Mouse (Mus musculus) heart, embryonic 10.5 days (tissue): ENCODE measurements at regions not wholly inside any gene's neighbourhood (a gene's known extent, or its start where the extent isn't known, plus 50 kb on each side); places are given as distances from the start of the nearest gene placed in this dataset.
"Not testable (repeated sequence)": the region's sequence is repeated elsewhere in the genome, so short reads cannot be mapped to it uniquely, and the experiment has no call there.

Experiments used
- DNase-seq: peaks from one replicate; pipeline ENCODE4 v3.0.0-alpha.2; 2017; ENCODE audit warnings: low spot score
- H3K27ac ChIP-seq: fragments of 300-500 bp; sonication (generic); 2 replicates; pipeline ENCODE4 v1.5.1; 2016; ENCODE audit warnings: mild to moderate bottlenecking
- H3K27me3 ChIP-seq: fragments of 300-500 bp; sonication (generic); 2 replicates; pipeline ENCODE4 v1.6.1; 2016; ENCODE audit warnings: mild to moderate bottlenecking; ENCODE audit not compliant: poor library complexity, insufficient read depth, severe bottlenecking
- H3K36me3 ChIP-seq: fragments of 300-500 bp; sonication (generic); 2 replicates; pipeline ENCODE4 v1.6.1; 2016; ENCODE audit warnings: mild to moderate bottlenecking, moderate library complexity
- H3K4me1 ChIP-seq: fragments of 300-500 bp; sonication (generic); 2 replicates; pipeline ENCODE4 v1.6.1; 2016; ENCODE audit warnings: mild to moderate bottlenecking
- H3K4me3 ChIP-seq: fragments of 300-500 bp; sonication (generic); 2 replicates; pipeline ENCODE4 v1.5.1; 2016; ENCODE audit warnings: mild to moderate bottlenecking, moderate library complexity
- H3K9me3 ChIP-seq: fragments of 300-500 bp; sonication (generic); 2 replicates; pipeline ENCODE4 v1.6.1; 2016; ENCODE audit warnings: mild to moderate bottlenecking, moderate library complexity
- whole genome bisulfite sequencing: fragments of 180-500 bp; shearing (Covaris S2); methylation state at CpG from one replicate; pipeline ENCODE4 v1.1.7; 2016; 5-methylcytosine and 5-hydroxymethylcytosine counted together

- no CpG with 5 or more reads among the region's 1 CpGs for whole genome bisulfite sequencing
- H3K36me3 ChIP-seq, H3K4me1 ChIP-seq, H3K27me3 ChIP-seq, DNase-seq, H3K9me3 ChIP-seq, H3K4me3 ChIP-seq, H3K27ac ChIP-seq: not testable (repeated sequence)
Observed at GRCm38 (mm10) chr14:52941747-52942146, 446.2 kb upstream of the Olfr1507 start.

- H3K9me3 ChIP-seq, H3K27ac ChIP-seq, H3K4me3 ChIP-seq, H3K36me3 ChIP-seq, H3K27me3 ChIP-seq, DNase-seq, H3K4me1 ChIP-seq: not testable (repeated sequence)
- no CpG with 5 or more reads among the region's 5 CpGs for WGBS
Observed at GRCm38 (mm10) chr14:52920138-52920537, 424.6 kb upstream of the Olfr1507 start.

GRCm38 (mm10) chr14:52913814-52914213 is 418.3 kb upstream of the Olfr1507 start:
- DNase-seq, H3K4me3 ChIP-seq, H3K27ac ChIP-seq, H3K4me1 ChIP-seq, H3K27me3 ChIP-seq, H3K36me3 ChIP-seq, H3K9me3 ChIP-seq: not testable (repeated sequence)
- WGBS: no CpG with 5 or more reads among the region's 1 CpGs

- no CpG with 5 or more reads among the region's 3 CpGs for WGBS
- H3K27me3 ChIP-seq, H3K4me3 ChIP-seq, H3K9me3 ChIP-seq, DNase-seq, H3K36me3 ChIP-seq, H3K27ac ChIP-seq, H3K4me1 ChIP-seq: not testable (repeated sequence)
Observed at GRCm38 (mm10) chr14:52899629-52900028, 404.1 kb upstream of the Olfr1507 start.

- H3K4me3 ChIP-seq, H3K4me1 ChIP-seq, DNase-seq, H3K27me3 ChIP-seq, H3K9me3 ChIP-seq, H3K27ac ChIP-seq, H3K36me3 ChIP-seq: not testable (repeated sequence)
Observed at GRCm38 (mm10) chr14:52898310-52898709, 402.8 kb upstream of the Olfr1507 start.

GRCm38 (mm10) chr14:52879978-52880377 is 384.4 kb upstream of the Olfr1507 start:
- not testable (repeated sequence) for H3K9me3 ChIP-seq, H3K4me3 ChIP-seq, DNase-seq, H3K27ac ChIP-seq, H3K4me1 ChIP-seq, H3K36me3 ChIP-seq, H3K27me3 ChIP-seq
- WGBS: no CpG with 5 or more reads among the region's 3 CpGs

GRCm38 (mm10) chr14:52863841-52864240 is 368.3 kb upstream of the Olfr1507 start:
- H3K4me1 ChIP-seq, H3K27ac ChIP-seq, H3K27me3 ChIP-seq, H3K9me3 ChIP-seq, DNase-seq, H3K4me3 ChIP-seq, H3K36me3 ChIP-seq: not testable (repeated sequence)
- no CpG with 5 or more reads among the region's 3 CpGs for WGBS

- not testable (repeated sequence) for H3K36me3 ChIP-seq, DNase-seq, H3K4me3 ChIP-seq, H3K27ac ChIP-seq, H3K4me1 ChIP-seq, H3K27me3 ChIP-seq, H3K9me3 ChIP-seq
Observed at GRCm38 (mm10) chr14:52863107-52863506, 367.6 kb upstream of the Olfr1507 start.

GRCm38 (mm10) chr14:52862491-52862890 is 366.9 kb upstream of the Olfr1507 start:
- not testable (repeated sequence) for H3K27ac ChIP-seq, H3K27me3 ChIP-seq, H3K36me3 ChIP-seq, H3K4me1 ChIP-seq, DNase-seq, H3K4me3 ChIP-seq, H3K9me3 ChIP-seq
- WGBS: 74% methylated on average over 12 of the region's 20 CpGs

- H3K27me3 ChIP-seq, H3K9me3 ChIP-seq, H3K36me3 ChIP-seq, H3K27ac ChIP-seq, H3K4me1 ChIP-seq, DNase-seq, H3K4me3 ChIP-seq: not testable (repeated sequence)
- WGBS: no CpG with 5 or more reads among the region's 2 CpGs
Observed at GRCm38 (mm10) chr14:52855339-52855738, 359.8 kb upstream of the Olfr1507 start.

GRCm38 (mm10) chr14:52853598-52853997 is 358.0 kb upstream of the Olfr1507 start:
- H3K4me1 ChIP-seq, H3K27me3 ChIP-seq, H3K27ac ChIP-seq, H3K36me3 ChIP-seq, H3K9me3 ChIP-seq, H3K4me3 ChIP-seq, DNase-seq: not testable (repeated sequence)

GRCm38 (mm10) chr14:52847970-52848369 is 352.4 kb upstream of the Olfr1507 start:
- H3K9me3 ChIP-seq, H3K36me3 ChIP-seq, DNase-seq, H3K4me1 ChIP-seq, H3K4me3 ChIP-seq, H3K27ac ChIP-seq, H3K27me3 ChIP-seq: not testable (repeated sequence)
- WGBS: 60% methylated on average over 1 of the region's 2 CpGs

- not testable (repeated sequence) for H3K27ac ChIP-seq, H3K4me3 ChIP-seq, DNase-seq, H3K9me3 ChIP-seq, H3K4me1 ChIP-seq, H3K27me3 ChIP-seq, H3K36me3 ChIP-seq
- no CpG with 5 or more reads among the region's 1 CpGs for WGBS
Observed at GRCm38 (mm10) chr14:52824005-52824404, 328.5 kb upstream of the Olfr1507 start.

GRCm38 (mm10) chr14:52821617-52822016 is 326.1 kb upstream of the Olfr1507 start:
- not testable (repeated sequence) for H3K9me3 ChIP-seq, H3K27ac ChIP-seq, H3K36me3 ChIP-seq, H3K4me3 ChIP-seq, DNase-seq, H3K4me1 ChIP-seq, H3K27me3 ChIP-seq
- WGBS: no CpG with 5 or more reads among the region's 4 CpGs

GRCm38 (mm10) chr14:52811128-52811415 is 315.5 kb upstream of the Olfr1507 start:
- H3K4me1 ChIP-seq, H3K27me3 ChIP-seq, H3K9me3 ChIP-seq, DNase-seq, H3K27ac ChIP-seq, H3K4me3 ChIP-seq, H3K36me3 ChIP-seq: not testable (repeated sequence)
- 90% methylated on average over 5 of the region's 5 CpGs for WGBS
